Mouse (Mus musculus): ENCODE data around the gene Incenp. TPM values are rescaled to one million over a fixed set of nuclear protein-coding genes. Genes with fewer than 3 reads are reported as not detected.

Incenp gene
- total RNA-seq, 2 experiments from 2014 or later, result 12.8 to 18.7 TPM

Small RNA genes lying within 50 kb of the gene (microRNA-seq; reads per million reads assigned to microRNA genes)
- gene Gm22369 (not detected), gene Gm24484 (not detected)

Other genes starting within 250 kb of the Incenp start
- not detected for gene Scgb2a2, start 52.0 kb downstream of the Incenp start, total RNA-seq (2021)
- 1,000 to 10,000 TPM; 2,852 to 3,273 TPM for gene Fth1, start 81.0 kb upstream of the Incenp start, total RNA-seq (2021)
- gene Best1, start 102.1 kb upstream of the Incenp start, total RNA-seq (2021), result under 1 TPM; 0.16 to 0.36 TPM
- gene Rab3il1, start 102.1 kb upstream of the Incenp start, total RNA-seq (2021), result 1 to 10 TPM; 5.6 to 6.6 TPM
- 10 to 100 TPM in 1 of 2 experiments, 1 to 10 TPM in 1; 9.4 to 23.4 TPM for gene Fads3, start 142.0 kb upstream of the Incenp start, total RNA-seq (2021)
- 1,000 to 10,000 TPM; 1,648 to 1,771 TPM for gene Fads2, start 202.2 kb upstream of the Incenp start, total RNA-seq (2021)

Data from adrenal gland, postnatal 36 days (tissue).